Mouse (Mus musculus): ENCODE data around the gene E2f7.
"Not testable (repeated sequence)": the region's sequence is repeated elsewhere in the genome, so short reads cannot be mapped to it uniquely, and the experiment has no call there.

Gene E2f7

GRCm38 (mm10) chr10:110744686-110745639 is at the start of gene E2f7:
E2f7 (plus strand) TSS chr10:110745439.
- peak; percentile 86 for DNase-seq (ENCODE audit: low spot score)

DNA sequence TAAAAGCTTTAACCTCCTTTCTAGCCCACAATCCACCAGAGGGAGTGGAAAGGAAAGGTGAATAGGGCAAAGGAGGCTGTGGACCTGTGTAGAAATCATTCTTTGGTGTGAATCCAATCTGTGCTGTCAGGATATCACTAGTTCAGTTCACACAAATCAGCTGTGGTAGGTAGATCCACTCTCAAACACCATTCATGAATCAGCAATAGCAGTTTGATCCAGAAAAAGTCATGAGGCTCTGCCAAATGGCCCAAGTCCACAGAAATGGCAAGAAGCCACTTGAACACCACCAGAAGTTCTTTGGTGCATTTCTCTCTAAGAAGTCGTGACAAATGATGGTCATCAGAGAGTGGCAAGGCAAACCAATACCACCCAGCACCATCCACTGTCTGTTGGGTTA is 44.0 kb upstream of the E2f7 start:
- no peak for DNase-seq (ENCODE audit: low spot score)

GRCm38 (mm10) chr10:110705672-110706071 is 39.6 kb upstream of the E2f7 start:
- DNase-seq (ENCODE audit: low spot score), result no peak

DNA sequence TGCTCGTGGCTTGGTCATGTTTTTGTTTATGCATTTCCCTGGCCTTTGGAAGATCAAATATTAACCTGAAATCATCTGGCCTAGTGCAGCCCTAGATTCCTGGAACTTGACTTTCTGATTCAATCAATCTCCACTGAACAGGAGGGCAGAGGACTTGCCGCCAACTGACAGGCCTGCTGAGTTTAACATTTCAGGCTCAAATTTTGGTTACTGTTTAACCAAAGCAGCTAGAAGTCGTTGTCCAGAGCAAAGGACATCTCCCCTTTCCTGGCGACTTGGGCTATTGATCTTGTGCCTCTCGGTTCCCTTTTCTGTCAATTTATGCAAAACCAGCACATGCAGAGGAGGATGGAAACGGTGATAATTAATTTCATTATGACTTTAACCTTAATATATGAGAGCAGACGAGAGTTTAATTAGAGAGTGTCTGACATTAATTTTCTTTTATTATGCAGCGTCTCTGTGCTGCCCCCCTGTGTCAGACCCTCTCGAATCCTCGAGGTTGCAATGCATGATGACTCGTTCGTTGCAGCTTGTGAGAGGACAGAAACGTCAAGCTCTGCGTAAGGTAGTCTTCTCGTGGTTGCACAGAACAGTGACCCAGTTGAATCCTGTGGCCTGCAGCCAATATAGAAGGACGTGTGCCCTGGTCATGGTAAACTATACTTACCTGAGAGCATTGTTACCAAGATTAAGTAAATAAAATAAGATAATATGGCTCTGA is 37.7 kb upstream of the E2f7 start:
- DNase-seq (ENCODE audit: low spot score), result no peak

DNA sequence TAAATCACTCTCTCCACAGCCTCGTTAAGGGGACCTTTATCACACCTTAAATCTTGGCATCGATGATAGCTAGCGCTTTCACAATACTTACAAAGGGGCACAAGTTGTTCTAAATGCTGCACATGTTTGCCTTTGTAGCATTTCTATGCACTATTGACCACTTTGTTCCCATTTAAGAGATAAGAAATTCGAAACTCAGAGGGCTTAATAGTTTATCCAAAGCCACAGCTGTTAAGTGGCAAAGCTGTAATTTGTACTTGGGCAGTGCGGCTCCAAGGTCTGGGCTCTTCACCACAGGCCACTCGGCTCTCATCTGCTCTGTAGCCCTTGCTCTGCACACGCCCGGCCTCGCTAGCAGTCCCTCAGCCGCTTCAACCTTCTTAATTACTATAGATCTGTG is 28.4 kb upstream of the E2f7 start:
- DNase-seq (ENCODE audit: low spot score), result no peak

DNA sequence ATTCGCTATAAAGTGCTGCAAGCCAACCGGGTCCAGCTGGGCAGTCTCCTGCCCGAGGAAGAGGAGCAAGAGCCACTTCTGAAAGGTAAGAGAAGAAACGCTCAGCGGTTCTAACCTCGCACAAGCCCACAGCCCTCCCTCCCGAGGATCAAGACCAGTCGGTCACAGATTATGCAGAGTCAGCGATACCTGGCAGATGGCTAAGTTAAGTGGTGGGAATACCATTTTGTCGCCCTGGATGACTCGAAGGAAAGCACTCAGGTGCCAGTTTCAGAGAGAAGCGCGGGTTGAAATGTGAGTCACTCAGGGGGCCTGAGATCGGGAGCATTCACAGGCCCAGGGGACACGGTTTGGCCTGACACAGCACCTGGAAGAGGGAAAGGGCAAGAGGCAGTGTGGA is 18.8 kb upstream of the E2f7 start:
- no peak for DNase-seq (ENCODE audit: low spot score)

GRCm38 (mm10) chr10:110727816-110728215 is 17.4 kb upstream of the E2f7 start:
- DNase-seq (ENCODE audit: low spot score), result peak; percentile 41

- DNase-seq (ENCODE audit: low spot score), result peak; percentile 68
Measured at GRCm38 (mm10) chr10:110733343-110733742, 11.9 kb upstream of the E2f7 start.

GRCm38 (mm10) chr10:110743701-110744100 is 1.5 kb upstream of the E2f7 start:
- DNase-seq (ENCODE audit: low spot score), result no peak

GRCm38 (mm10) chr10:110744120-110744519 is 1.1 kb upstream of the E2f7 start:
- DNase-seq (ENCODE audit: low spot score), result no peak

- DNase-seq (ENCODE audit: low spot score), result no peak
Measured at GRCm38 (mm10) chr10:110745640-110746032, 397 bp downstream of the E2f7 start.

DNA sequence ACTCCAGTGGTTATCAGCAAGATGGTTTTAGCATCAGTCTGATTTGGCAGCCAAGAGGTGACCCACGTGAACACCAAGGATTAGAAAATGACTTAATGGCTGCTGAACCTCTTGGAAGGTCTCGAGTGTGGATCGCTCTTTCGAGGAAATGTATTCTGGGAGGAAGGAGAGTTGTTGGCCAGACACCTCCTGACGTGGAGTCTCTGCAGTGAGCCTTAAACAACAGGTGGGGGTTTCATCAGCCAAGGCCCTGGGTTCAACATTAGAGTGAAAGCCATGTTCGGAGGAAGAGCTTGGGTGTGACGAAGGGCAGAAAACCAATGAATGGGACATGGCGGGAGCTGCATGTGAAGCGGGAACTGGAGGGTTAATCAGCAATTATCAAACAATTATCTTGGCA is 3.8 kb downstream of the E2f7 start:
- DNase-seq (ENCODE audit: low spot score), result no peak

GRCm38 (mm10) chr10:110749510-110750305 is 4.5 kb downstream of the E2f7 start:
- no peak for DNase-seq (ENCODE audit: low spot score)

DNA sequence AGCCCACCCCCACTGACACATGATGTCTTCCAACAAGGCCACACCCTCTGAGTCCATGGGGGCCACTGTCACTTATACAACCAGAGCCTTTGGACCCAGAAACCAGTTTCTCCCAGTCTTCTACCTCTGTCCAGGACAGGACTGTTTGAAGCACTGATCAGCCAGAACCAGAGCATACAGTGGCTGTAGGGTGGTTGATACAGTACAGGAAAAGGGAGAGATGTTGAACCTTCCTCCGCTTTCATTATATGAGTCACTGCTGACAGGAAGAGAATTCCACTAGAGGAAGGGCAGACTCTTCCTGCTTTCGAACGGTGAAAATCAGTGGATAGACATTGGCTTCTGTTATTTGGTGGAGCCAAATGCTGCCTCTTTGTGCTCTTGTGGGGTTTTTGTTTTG is 7.6 kb downstream of the E2f7 start:
- DNase-seq (ENCODE audit: low spot score), result no peak

DNA sequence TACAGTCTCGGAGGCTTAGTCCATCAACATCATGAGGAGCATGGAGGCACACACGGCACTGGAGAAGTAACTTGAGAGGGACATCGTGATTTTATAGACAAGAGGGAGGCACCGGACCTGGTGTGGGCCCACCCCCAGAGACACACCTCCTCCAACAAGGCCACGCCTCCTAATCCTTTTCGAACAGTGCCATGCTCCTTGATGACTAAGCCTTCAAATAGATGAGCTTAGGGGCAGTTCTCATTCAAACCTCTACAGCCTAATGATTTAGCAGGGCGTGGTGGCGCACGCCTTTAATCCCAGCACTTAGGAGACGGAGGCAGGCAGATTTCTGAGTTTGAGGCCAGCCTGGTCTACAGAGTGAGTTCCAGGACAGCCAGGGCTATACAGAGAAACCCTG is 10.3 kb downstream of the E2f7 start:
- no peak for DNase-seq (ENCODE audit: low spot score)

DNA sequence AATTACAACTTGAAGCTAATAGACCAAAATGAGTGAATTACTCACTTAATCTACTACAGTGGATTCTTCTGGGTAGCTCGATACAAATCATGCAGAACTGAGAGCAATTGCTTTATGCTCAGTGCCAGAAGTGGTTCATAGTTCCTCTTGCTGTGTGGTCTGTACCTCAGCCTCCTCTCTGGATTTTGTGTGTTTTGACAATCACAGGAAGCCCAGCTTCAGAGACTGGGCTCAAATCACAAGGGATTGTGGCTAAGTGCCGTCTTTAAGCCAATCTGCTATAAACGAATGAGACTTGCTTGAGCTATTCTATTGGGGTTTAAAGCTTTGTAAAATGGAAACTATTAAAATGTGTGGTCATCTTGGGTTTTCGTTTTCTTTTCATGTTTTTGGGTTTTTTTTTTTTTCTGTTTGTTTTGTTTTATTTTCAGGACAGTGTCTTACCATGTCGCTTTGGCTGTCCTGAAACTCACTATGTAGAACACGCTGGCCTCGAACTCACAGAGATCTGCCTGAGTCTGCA is 11.1 kb downstream of the E2f7 start:
- no peak for DNase-seq (ENCODE audit: low spot score)

DNA sequence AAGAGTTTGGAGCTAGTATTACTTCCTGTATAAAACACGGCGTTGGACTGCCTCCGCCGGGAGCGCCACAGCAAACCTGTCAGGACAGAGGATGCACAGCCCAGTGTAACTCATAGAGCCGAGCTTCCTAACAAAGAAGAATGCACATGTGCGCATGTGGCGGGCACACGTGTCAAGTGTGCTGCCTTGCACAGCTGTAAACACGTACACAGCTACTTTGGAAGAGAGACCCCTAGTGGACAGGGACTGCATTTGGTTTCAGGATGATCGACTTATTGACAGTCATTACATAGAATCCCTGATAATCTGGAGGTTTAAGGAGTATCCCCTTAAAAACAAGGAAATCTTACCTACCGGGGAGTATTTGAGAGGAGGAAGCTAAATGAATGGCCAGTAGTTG is 15.3 kb downstream of the E2f7 start:
- DNase-seq (ENCODE audit: low spot score), result not testable (repeated sequence)

GRCm38 (mm10) chr10:110762134-110762884 is 17.1 kb downstream of the E2f7 start:
- no peak for DNase-seq (ENCODE audit: low spot score)

DNA sequence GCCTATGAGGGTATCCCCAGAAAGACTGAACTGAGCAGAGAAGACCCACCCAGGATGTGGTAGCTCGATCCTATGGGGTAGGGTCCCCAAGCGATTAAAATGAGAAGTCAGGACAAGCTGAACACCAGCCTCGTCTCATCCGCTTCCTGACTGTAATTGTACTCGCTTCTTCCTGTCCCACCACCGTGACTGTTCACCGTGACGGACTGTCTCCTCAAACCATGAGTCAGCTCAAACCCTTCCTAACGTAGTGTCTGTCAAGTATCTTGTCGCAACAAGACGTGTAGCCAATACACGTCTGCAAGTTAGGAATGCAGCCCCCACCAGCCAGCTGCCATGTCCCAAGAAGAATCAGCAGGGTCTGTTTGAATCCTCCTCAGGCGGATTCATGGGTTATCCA is 18.2 kb downstream of the E2f7 start:
- DNase-seq (ENCODE audit: low spot score), result no peak

DNA sequence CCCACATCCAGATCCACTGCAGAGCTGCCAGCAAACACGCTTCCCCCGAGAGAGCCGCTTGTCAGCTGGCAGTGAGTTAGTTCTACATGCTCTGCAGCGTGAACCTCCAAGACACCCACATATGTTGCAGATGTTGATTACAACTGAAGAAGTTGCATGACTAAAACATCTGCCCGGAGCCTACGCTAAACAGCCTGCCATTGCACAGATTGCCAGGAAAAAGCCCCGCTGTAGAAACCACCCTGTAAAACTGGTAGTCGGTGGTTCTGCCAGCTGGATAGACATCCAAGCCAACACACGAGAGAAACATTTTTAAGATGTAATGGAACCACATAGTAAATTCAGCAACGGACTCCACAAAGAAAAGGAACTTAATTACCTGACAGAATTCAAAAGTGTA is 24.3 kb downstream of the E2f7 start:
- no peak for DNase-seq (ENCODE audit: low spot score)

- DNase-seq (ENCODE audit: low spot score), result no peak
Measured at GRCm38 (mm10) chr10:110773201-110773600, 28.0 kb downstream of the E2f7 start.
